Mouse (Mus musculus) cerebral cortex, adult 2 months (tissue): Measurements from ENCODE around the gene Copa.

Experiments
- WGBS: fragments of 180-500 bp; shearing (Covaris S2); methylation state at CpG from one replicate; pipeline ENCODE4 v1.1.7; 2018; 5-methylcytosine and 5-hydroxymethylcytosine counted together

The Copa gene

GRCm38 (mm10) chr1:172082101-172082898 lies at the start of gene Copa, which contains the start of gene Ncstn:
TSS of gene Copa (plus strand) at chr1:172082529.
TSS of gene Ncstn (minus strand) at chr1:172082795.
- WGBS, result under 1% methylated on average over 40 of the region's 40 CpGs

GRCm38 (mm10) chr1:172046410-172046809 lies 35.9 kb upstream of the Copa start:
- 59% methylated on average over 8 of the region's 8 CpGs for WGBS

GRCm38 (mm10) chr1:172046938-172047337 lies 35.4 kb upstream of the Copa start:
- 15% methylated on average over 5 of the region's 5 CpGs for WGBS

GRCm38 (mm10) chr1:172048241-172048734 lies 34.0 kb upstream of the Copa start:
- WGBS, result 35% methylated on average over 5 of the region's 6 CpGs

GRCm38 (mm10) chr1:172049131-172049782 lies 33.1 kb upstream of the Copa start:
- WGBS, result 37% methylated on average over 13 of the region's 13 CpGs

- 57% methylated on average over 10 of the region's 10 CpGs for WGBS
Measured at GRCm38 (mm10) chr1:172052766-172053279, 29.5 kb upstream of the Copa start.

GRCm38 (mm10) chr1:172053541-172054440 lies 28.5 kb upstream of the Copa start:
- WGBS, result 6% methylated on average over 42 of the region's 42 CpGs

- 61% methylated on average over 4 of the region's 4 CpGs for WGBS
Measured at GRCm38 (mm10) chr1:172056251-172056650, 26.1 kb upstream of the Copa start.

- 33% methylated on average over 2 of the region's 2 CpGs for WGBS
Measured at GRCm38 (mm10) chr1:172057491-172057921, 24.8 kb upstream of the Copa start, which contains the start of gene Nhlh1. TSS of gene Nhlh1 (minus strand) at chr1:172057573.

- 63% methylated on average over 6 of the region's 6 CpGs for WGBS
Measured at GRCm38 (mm10) chr1:172058321-172058720, 24.0 kb upstream of the Copa start.

GRCm38 (mm10) chr1:172058874-172059273 lies 23.5 kb upstream of the Copa start:
- WGBS, result 65% methylated on average over 7 of the region's 7 CpGs

- WGBS, result 65% methylated on average over 4 of the region's 4 CpGs
Measured at GRCm38 (mm10) chr1:172060659-172061058, 21.7 kb upstream of the Copa start.

GRCm38 (mm10) chr1:172061217-172061616 lies 21.1 kb upstream of the Copa start:
- WGBS, result 65% methylated on average over 8 of the region's 8 CpGs

GRCm38 (mm10) chr1:172062101-172062500 lies 20.2 kb upstream of the Copa start:
- WGBS, result 95% methylated on average over 2 of the region's 2 CpGs

- 82% methylated on average over 4 of the region's 4 CpGs for WGBS
Measured at GRCm38 (mm10) chr1:172063291-172064023, 18.9 kb upstream of the Copa start.

- 49% methylated on average over 13 of the region's 13 CpGs for WGBS
Measured at GRCm38 (mm10) chr1:172064613-172065141, 17.7 kb upstream of the Copa start.

- 90% methylated on average over 6 of the region's 6 CpGs for WGBS
Measured at GRCm38 (mm10) chr1:172070227-172070626, 12.1 kb upstream of the Copa start.

GRCm38 (mm10) chr1:172071556-172071955 lies 10.8 kb upstream of the Copa start:
- WGBS, result 56% methylated on average over 4 of the region's 4 CpGs

- WGBS, result 97% methylated on average over 7 of the region's 7 CpGs
Measured at GRCm38 (mm10) chr1:172072604-172073003, 9.7 kb upstream of the Copa start.

GRCm38 (mm10) chr1:172077981-172078380 lies 4.3 kb upstream of the Copa start:
- WGBS, result 73% methylated on average over 5 of the region's 5 CpGs
